Mouse (Mus musculus): ENCODE results near the gene Eps8. TPM values are rescaled to one million over a fixed set of nuclear protein-coding genes. Genes with fewer than 3 reads are reported as not detected.

Eps8 gene
- polyA plus RNA-seq, 1 experiment from 2014 or later, result 6.8 TPM

- Histone ChIP-seq H3K4me3 (no peak overlapping the region), H3K27me3 (ENCODE audit: poor library complexity, severe bottlenecking) (no peaks in the 10 kb centered on the region; the same call in 1 of the 2 replicates), H3K9me3 (peaks cover 5% of the 10 kb centered on the region; the same call in 1 of the 2 replicates), H3K4me1 (peaks cover 13% of the 10 kb centered on the region), H3K27ac (no peak overlapping the region), H3K36me3 (replicated peaks) (no peaks in the 10 kb centered on the region)
- no peak for DNase-seq (ENCODE audit: extremely low spot score, low spot score)
- 86% methylated on average over 2 of the region's 2 CpGs for WGBS
Observed at GRCm38 (mm10) chr6:137547555-137547954, 107.1 kb downstream of the Eps8 start.

- H3K4me1 ChIP-seq, result peaks cover 28% of the 10 kb centered on the region
- no peak for DNase-seq (ENCODE audit: extremely low spot score, low spot score)
- 94% methylated on average over 6 of the region's 6 CpGs for WGBS
- no peaks in the 10 kb centered on the region for H3K36me3 ChIP-seq (replicated peaks)
- H3K27me3 ChIP-seq (ENCODE audit: poor library complexity, severe bottlenecking), result peaks cover 12% of the 10 kb centered on the region
- no peak overlapping the region for H3K4me3 ChIP-seq
- no peak overlapping the region for H3K27ac ChIP-seq
- H3K9me3 ChIP-seq, result peaks cover 5% of the 10 kb centered on the region; the same call in 1 of the 2 replicates
Observed at GRCm38 (mm10) chr6:137546101-137546500, 108.6 kb downstream of the Eps8 start.

- H3K4me1 ChIP-seq, result peaks cover 32% of the 10 kb centered on the region
- peaks cover 5% of the 10 kb centered on the region; the same call in 1 of the 2 replicates for H3K9me3 ChIP-seq
- DNase-seq (ENCODE audit: extremely low spot score, low spot score), result no peak
- 89% methylated on average over 3 of the region's 3 CpGs for WGBS
- peaks cover 20% of the 10 kb centered on the region for H3K27me3 ChIP-seq (ENCODE audit: poor library complexity, severe bottlenecking)
- no peak overlapping the region for H3K4me3 ChIP-seq
- no peak overlapping the region for H3K27ac ChIP-seq
- H3K36me3 ChIP-seq (replicated peaks), result no peaks in the 10 kb centered on the region
Observed at GRCm38 (mm10) chr6:137545341-137545740, 109.3 kb downstream of the Eps8 start.

GRCm38 (mm10) chr6:137542231-137543152 lies 112.2 kb downstream of the Eps8 start:
- Histone ChIP-seq H3K4me3 (peak overlapping the region; percentile 6; the same call in 1 of the 2 replicates), H3K27ac (peak overlapping the region; percentile 65; the same call in 1 of the 2 replicates), H3K36me3 (replicated peaks) (no peaks in the 10 kb centered on the region), H3K9me3 (peaks cover 5% of the 10 kb centered on the region; the same call in 1 of the 2 replicates), H3K27me3 (ENCODE audit: poor library complexity, severe bottlenecking) (peaks cover 22% of the 10 kb centered on the region), H3K4me1 (peaks cover 29% of the 10 kb centered on the region)
- peak; percentile 43 for DNase-seq (ENCODE audit: extremely low spot score, low spot score)
- WGBS, result 8% methylated on average over 10 of the region's 10 CpGs

GRCm38 (mm10) chr6:137541216-137542176 lies 113.2 kb downstream of the Eps8 start:
- Histone ChIP-seq H3K4me1 (peaks cover 29% of the 10 kb centered on the region), H3K9me3 (peaks cover 5% of the 10 kb centered on the region; the same call in 1 of the 2 replicates), H3K27ac (peak overlapping the region; percentile 65; the same call in 1 of the 2 replicates), H3K27me3 (ENCODE audit: poor library complexity, severe bottlenecking) (peaks cover 22% of the 10 kb centered on the region), H3K4me3 (no peak overlapping the region), H3K36me3 (replicated peaks) (no peaks in the 10 kb centered on the region)
- DNase-seq (ENCODE audit: extremely low spot score, low spot score), result no peak
- 58% methylated on average over 17 of the region's 17 CpGs for WGBS

GRCm38 (mm10) chr6:137540800-137541199 lies 113.9 kb downstream of the Eps8 start:
- WGBS, result 85% methylated on average over 5 of the region's 5 CpGs
- no peak for DNase-seq (ENCODE audit: extremely low spot score, low spot score)
- Histone ChIP-seq H3K4me1 (peaks cover 29% of the 10 kb centered on the region), H3K9me3 (peaks cover 8% of the 10 kb centered on the region; the same call in 1 of the 2 replicates), H3K4me3 (no peak overlapping the region), H3K36me3 (replicated peaks) (no peaks in the 10 kb centered on the region), H3K27ac (no peak overlapping the region), H3K27me3 (ENCODE audit: poor library complexity, severe bottlenecking) (peaks cover 22% of the 10 kb centered on the region)

GRCm38 (mm10) chr6:137540346-137540745 lies 114.3 kb downstream of the Eps8 start:
- no peak overlapping the region for H3K4me3 ChIP-seq
- H3K27me3 ChIP-seq (ENCODE audit: poor library complexity, severe bottlenecking), result peaks cover 22% of the 10 kb centered on the region
- peaks cover 10% of the 10 kb centered on the region; the same call in 1 of the 2 replicates for H3K9me3 ChIP-seq
- no peak overlapping the region for H3K27ac ChIP-seq
- no peak for DNase-seq (ENCODE audit: extremely low spot score, low spot score)
- 85% methylated on average over 6 of the region's 6 CpGs for WGBS
- H3K4me1 ChIP-seq, result peaks cover 29% of the 10 kb centered on the region
- no peaks in the 10 kb centered on the region for H3K36me3 ChIP-seq (replicated peaks)

- WGBS, result 92% methylated on average over 7 of the region's 7 CpGs
- no peak for DNase-seq (ENCODE audit: extremely low spot score, low spot score)
- Histone ChIP-seq H3K4me3 (no peak overlapping the region), H3K4me1 (peaks cover 29% of the 10 kb centered on the region), H3K9me3 (peaks cover 5% of the 10 kb centered on the region; the same call in 1 of the 2 replicates), H3K27ac (no peak overlapping the region), H3K36me3 (replicated peaks) (no peaks in the 10 kb centered on the region), H3K27me3 (ENCODE audit: poor library complexity, severe bottlenecking) (peaks cover 22% of the 10 kb centered on the region)
Observed at GRCm38 (mm10) chr6:137539219-137539618, 115.5 kb downstream of the Eps8 start.

- peaks cover 5% of the 10 kb centered on the region; the same call in 1 of the 2 replicates for H3K9me3 ChIP-seq
- H3K4me1 ChIP-seq, result peaks cover 2% of the 10 kb centered on the region; the same call in 1 of the 2 replicates
- 92% methylated on average over 8 of the region's 8 CpGs for WGBS
- no peaks in the 10 kb centered on the region for H3K36me3 ChIP-seq (replicated peaks)
- H3K27ac ChIP-seq, result no peak overlapping the region
- no peaks in the 10 kb centered on the region for H3K27me3 ChIP-seq (ENCODE audit: poor library complexity, severe bottlenecking)
- DNase-seq (ENCODE audit: extremely low spot score, low spot score), result no peak
- no peak overlapping the region for H3K4me3 ChIP-seq
Observed at GRCm38 (mm10) chr6:137532758-137533157, 121.9 kb downstream of the Eps8 start.

- Histone ChIP-seq H3K27me3 (ENCODE audit: poor library complexity, severe bottlenecking) (no peaks in the 10 kb centered on the region; the same call in 1 of the 2 replicates), H3K27ac (no peak overlapping the region; the same call in 1 of the 2 replicates), H3K4me1 (peaks cover 12% of the 10 kb centered on the region), H3K4me3 (no peak overlapping the region), H3K36me3 (replicated peaks) (no peaks in the 10 kb centered on the region), H3K9me3 (no peaks in the 10 kb centered on the region)
- no peak for DNase-seq (ENCODE audit: extremely low spot score, low spot score)
- 9% methylated on average over 3 of the region's 3 CpGs for WGBS
Observed at GRCm38 (mm10) chr6:137525769-137526168, 128.9 kb downstream of the Eps8 start.

GRCm38 (mm10) chr6:137520343-137520704 lies 134.4 kb downstream of the Eps8 start:
- H3K27me3 ChIP-seq (ENCODE audit: poor library complexity, severe bottlenecking), result no peaks in the 10 kb centered on the region; the same call in 1 of the 2 replicates
- no peak for DNase-seq (ENCODE audit: extremely low spot score, low spot score)
- peaks cover 4% of the 10 kb centered on the region; the same call in 1 of the 2 replicates for H3K4me1 ChIP-seq
- no peak overlapping the region for H3K27ac ChIP-seq
- no peaks in the 10 kb centered on the region for H3K36me3 ChIP-seq (replicated peaks)
- H3K4me3 ChIP-seq, result no peak overlapping the region
- 87% methylated on average over 8 of the region's 8 CpGs for WGBS
- no peaks in the 10 kb centered on the region for H3K9me3 ChIP-seq

Data from forebrain, embryonic 10.5 days (tissue).